Mouse (Mus musculus): Measurements from ENCODE around the gene Zfp143. TPM values are rescaled to one million over a fixed set of nuclear protein-coding genes. Genes with fewer than 3 reads are reported as not detected.
A peak's percentile ranks its signal among the peaks of the same experiment; 100 is the strongest.
"Not testable (repeated sequence)": the region's sequence is repeated elsewhere in the genome, so short reads cannot be mapped to it uniquely, and the experiment has no call there.

Zfp143 gene
- polyA plus RNA-seq, 2 experiments = 8.2 to 8.6 TPM

DNA sequence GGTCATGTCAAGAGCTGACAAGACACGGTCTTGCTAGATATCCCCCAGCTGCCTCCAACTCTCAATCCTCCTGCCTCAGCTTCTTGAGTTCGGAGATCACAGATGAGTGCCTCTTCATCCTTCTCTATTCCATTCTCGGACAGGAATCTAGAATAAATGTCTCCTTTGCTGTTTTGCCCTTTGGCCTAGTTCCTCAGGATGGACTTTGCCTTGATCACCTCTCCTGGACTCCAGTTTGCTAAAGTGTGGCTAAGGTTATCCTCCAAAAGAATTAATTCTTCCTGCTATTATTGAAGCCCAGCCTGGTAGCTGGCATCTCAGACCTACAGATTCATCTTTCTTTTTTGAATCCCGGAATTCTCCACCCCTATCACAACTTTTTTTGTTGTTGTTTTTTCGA lies 44.0 kb downstream of the Zfp143 start:
- ATAC-seq (ENCODE audit: insufficient read depth) (no peak), DNase-seq (ENCODE audit: low read depth in 3 of 3, low spot score in 3 of 3) (no peak)
- Histone ChIP-seq H3K4me1 (replicated peaks; ENCODE audit: control insufficient read depth in 2 of 2, insufficient read depth in 2 of 2, low read length in 1 of 2) (peaks cover 7 to 16% of the 10 kb centered on the region in 2 experiments), H3K4me3 (ENCODE audit: insufficient read depth in 1 of 2, low read depth in 2 of 2, low read length in 2 of 2) (no peak overlapping the region), H3K27ac (no peak overlapping the region), H3K27me3 (ENCODE audit: control insufficient read depth, insufficient read depth, low read length) (no peaks in the 10 kb centered on the region), H3K9ac (replicated peaks) (no peak overlapping the region), H3K4me2 (ENCODE audit: low read depth) (no peak overlapping the region), H3K9me3 (ENCODE audit: control insufficient read depth, low read length) (no peaks in the 10 kb centered on the region), H3K36me3 (replicated peaks; ENCODE audit: control insufficient read depth, insufficient read depth, low read depth) (no peaks in the 10 kb centered on the region)
- no peak for TF ChIP-seq CTCF (IDR thresholded peaks at IDR 0.05; ENCODE audit: low read depth)
- no peak for TF ChIP-seq EP300 (IDR thresholded peaks at IDR 0.05; ENCODE audit: low read depth)
- 72% methylated on average over 5 of the region's 5 CpGs for WGBS (ENCODE audit: insufficient replicate concordance)

DNA sequence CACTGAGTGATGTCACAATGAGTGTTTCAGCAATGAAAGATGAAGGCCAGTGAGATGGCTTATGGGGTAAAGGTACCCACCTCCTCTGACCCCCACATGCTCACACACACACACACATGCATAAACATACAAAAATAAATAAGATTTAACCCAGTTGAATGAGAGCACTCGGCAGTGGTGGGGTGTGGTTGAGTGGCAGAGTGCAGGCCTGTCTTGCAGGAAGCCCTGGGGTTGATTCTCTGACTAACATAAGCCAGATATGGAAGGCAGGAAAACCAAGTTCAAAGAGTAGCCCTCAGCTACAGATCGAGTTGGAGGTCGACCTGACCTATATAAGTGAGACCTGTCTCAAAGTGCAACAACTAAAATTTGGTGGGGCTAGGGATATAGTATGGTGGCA lies 45.6 kb downstream of the Zfp143 start:
- Histone ChIP-seq H3K9me3 (ENCODE audit: control insufficient read depth, low read length) (no peaks in the 10 kb centered on the region), H3K4me1 (replicated peaks; ENCODE audit: control insufficient read depth in 2 of 2, insufficient read depth in 2 of 2, low read length in 1 of 2) (peaks cover 10 to 21% of the 10 kb centered on the region in 2 experiments), H3K27me3 (ENCODE audit: control insufficient read depth, insufficient read depth, low read length) (no peaks in the 10 kb centered on the region), H3K9ac (replicated peaks) (no peak overlapping the region), H3K27ac (no peak overlapping the region), H3K36me3 (replicated peaks; ENCODE audit: control insufficient read depth, insufficient read depth, low read depth) (no peaks in the 10 kb centered on the region), H3K4me2 (ENCODE audit: low read depth) (no peak overlapping the region), H3K4me3 (ENCODE audit: insufficient read depth in 1 of 2, low read depth in 2 of 2, low read length in 2 of 2) (no peak overlapping the region)
- DNase-seq (ENCODE audit: low read depth in 3 of 3, low spot score in 3 of 3) (no peak), ATAC-seq (ENCODE audit: insufficient read depth) (no peak)
- TF ChIP-seq EP300 (IDR thresholded peaks at IDR 0.05; ENCODE audit: low read depth) (no peak), CTCF (IDR thresholded peaks at IDR 0.05; ENCODE audit: low read depth) (no peak)
- WGBS (ENCODE audit: insufficient replicate concordance) = 13% methylated on average over 3 of the region's 3 CpGs

GRCm38 (mm10) chr7:110108524-110108923 lies 47.5 kb downstream of the Zfp143 start:
- not testable (repeated sequence) for H3K4me2 ChIP-seq (ENCODE audit: low read depth); H3K36me3 ChIP-seq (replicated peaks; ENCODE audit: control insufficient read depth, insufficient read depth, low read depth); H3K9me3 ChIP-seq (ENCODE audit: control insufficient read depth, low read length); DNase-seq (ENCODE audit: low read depth in 3 of 3, low spot score in 3 of 3); ATAC-seq (ENCODE audit: insufficient read depth); H3K9ac ChIP-seq (replicated peaks); H3K27me3 ChIP-seq (ENCODE audit: control insufficient read depth, insufficient read depth, low read length); H3K27ac ChIP-seq; H3K4me3 ChIP-seq (ENCODE audit: insufficient read depth in 1 of 2, low read depth in 2 of 2, low read length in 2 of 2)
- peaks cover 10 to 21% of the 10 kb centered on the region in 2 experiments for H3K4me1 ChIP-seq (replicated peaks; ENCODE audit: control insufficient read depth in 2 of 2, insufficient read depth in 2 of 2, low read length in 1 of 2)
- WGBS (ENCODE audit: insufficient replicate concordance) = 80% methylated on average over 3 of the region's 3 CpGs

DNA sequence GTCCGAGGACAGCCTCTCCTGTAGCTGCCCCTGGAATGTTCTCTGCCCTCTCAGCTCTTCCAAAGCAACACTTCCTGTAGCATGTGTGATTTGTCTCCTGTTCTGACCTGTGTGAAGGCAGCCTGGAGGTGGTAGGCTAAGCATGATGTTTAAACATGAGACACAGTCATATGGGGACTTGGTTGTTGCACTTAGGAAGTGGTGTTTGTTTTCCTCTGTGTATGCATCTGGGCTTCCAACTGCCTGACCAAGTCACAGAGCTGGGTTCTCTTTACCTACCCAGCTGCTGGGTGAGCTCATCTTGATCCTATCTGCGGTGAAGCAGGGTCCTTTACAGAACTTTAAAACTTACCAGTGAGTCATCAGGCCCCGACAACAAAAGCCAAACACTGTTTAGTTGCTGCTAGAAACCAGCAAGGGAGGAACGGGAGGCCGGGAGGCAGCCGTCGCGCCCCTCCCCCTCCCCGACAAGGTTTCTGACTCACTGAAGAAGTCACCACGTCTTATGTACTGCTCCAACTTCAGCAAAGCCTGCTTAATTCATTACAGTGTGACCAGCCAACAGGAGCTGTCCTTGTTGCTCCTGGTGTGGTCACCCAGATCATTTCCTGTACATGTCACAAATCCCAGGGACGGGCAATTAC lies 48.1 kb downstream of the Zfp143 start:
- DNase-seq (ENCODE audit: low read depth in 3 of 3, low spot score in 3 of 3) (peak in 1 of 3 experiments; percentile 58), ATAC-seq (ENCODE audit: insufficient read depth) (peak; percentile 40; the same call in 1 of the 2 replicates)
- TF ChIP-seq CTCF (IDR thresholded peaks at IDR 0.05; ENCODE audit: low read depth) = no peak
- H3K27me3 ChIP-seq (ENCODE audit: control insufficient read depth, insufficient read depth, low read length) = no peaks in the 10 kb centered on the region
- 6% methylated on average over 11 of the region's 11 CpGs for WGBS (ENCODE audit: insufficient replicate concordance)
- H3K36me3 ChIP-seq (replicated peaks; ENCODE audit: control insufficient read depth, insufficient read depth, low read depth) = no peaks in the 10 kb centered on the region
- H3K4me1 ChIP-seq (replicated peaks; ENCODE audit: control insufficient read depth in 2 of 2, insufficient read depth in 2 of 2, low read length in 1 of 2) = peaks cover 10 to 21% of the 10 kb centered on the region in 2 experiments
- H3K9ac ChIP-seq (replicated peaks) = peak overlapping the region; percentile 19
- H3K9me3 ChIP-seq (ENCODE audit: control insufficient read depth, low read length) = no peaks in the 10 kb centered on the region
- peak overlapping the region; percentile 47 for H3K4me2 ChIP-seq (ENCODE audit: low read depth)
- H3K27ac ChIP-seq = no peak overlapping the region
- peak overlapping the region; percentile 15 to 38; a peak in 3 of 4 replicates for H3K4me3 ChIP-seq (ENCODE audit: insufficient read depth in 1 of 2, low read depth in 2 of 2, low read length in 2 of 2)

DNA sequence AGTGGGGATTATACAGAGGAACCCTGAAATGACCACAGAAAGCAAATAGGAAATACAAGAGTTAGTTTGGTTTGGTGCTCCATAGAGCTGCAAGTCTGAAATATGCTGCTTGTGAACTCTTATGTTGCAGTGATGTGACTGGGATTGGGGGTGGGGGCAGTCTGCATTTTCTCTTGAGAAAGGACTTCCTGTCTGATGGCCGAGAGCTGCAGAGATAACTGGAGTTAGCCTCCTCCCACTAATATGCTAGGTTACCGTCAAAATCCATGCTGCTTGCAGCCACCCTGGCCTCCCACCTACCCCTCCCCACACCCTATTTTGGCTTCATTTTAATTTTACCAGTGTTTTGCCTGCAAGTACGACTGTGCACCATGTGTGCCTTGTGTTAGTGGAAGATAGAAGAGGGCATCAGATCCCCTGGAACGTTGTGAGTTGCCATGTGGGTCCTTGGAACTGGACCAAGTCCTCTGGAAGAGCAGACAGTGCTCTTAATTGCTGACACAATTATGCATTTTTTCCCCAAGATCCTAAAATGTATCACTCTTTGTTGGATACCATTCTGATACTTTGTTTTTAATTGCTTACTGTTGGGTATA lies 49.1 kb downstream of the Zfp143 start:
- Histone ChIP-seq H3K4me2 (ENCODE audit: low read depth) (no peak overlapping the region), H3K9me3 (ENCODE audit: control insufficient read depth, low read length) (no peaks in the 10 kb centered on the region), H3K27ac (no peak overlapping the region), H3K4me3 (ENCODE audit: insufficient read depth in 1 of 2, low read depth in 2 of 2, low read length in 2 of 2) (no peak overlapping the region), H3K4me1 (replicated peaks; ENCODE audit: control insufficient read depth in 2 of 2, insufficient read depth in 2 of 2, low read length in 1 of 2) (peaks cover 10 to 21% of the 10 kb centered on the region in 2 experiments), H3K9ac (replicated peaks) (no peak overlapping the region), H3K27me3 (ENCODE audit: control insufficient read depth, insufficient read depth, low read length) (no peaks in the 10 kb centered on the region), H3K36me3 (replicated peaks; ENCODE audit: control insufficient read depth, insufficient read depth, low read depth) (no peaks in the 10 kb centered on the region)
- TF ChIP-seq EP300 (IDR thresholded peaks at IDR 0.05; ENCODE audit: low read depth) (no peak), CTCF (IDR thresholded peaks at IDR 0.05; ENCODE audit: low read depth) (no peak)
- DNase-seq (ENCODE audit: low read depth in 3 of 3, low spot score in 3 of 3) = no peak
- ATAC-seq (ENCODE audit: insufficient read depth) = 0 out of 2 replicates have a peak, but pooled peaks have one; percentile 9
- WGBS (ENCODE audit: insufficient replicate concordance) = 10% methylated on average over 4 of the region's 4 CpGs
